Mouse (Mus musculus) heart, postnatal 10 days (tissue): Measurements from ENCODE around the gene Gm8978. TPM values are rescaled to one million over a fixed set of nuclear protein-coding genes. Genes with fewer than 3 reads are reported as not detected.
"Not testable (repeated sequence)": the region's sequence is repeated elsewhere in the genome, so short reads cannot be mapped to it uniquely, and the experiment has no call there.

ENCODE experiments used
- DNase-seq, 2 experiments: peaks; one replicate each; pipeline ENCODE4 v3.0.0; 2021
- intact Hi-C: fragments of 180-260 bp; cut with DNase I; formaldehyde crosslinking; loops from one replicate; pipeline ENCODE4 v1.15.1; 2025
- microRNA-seq, 2 experiments: library from miRNA; unstranded; fragments of <30 nt; microRNA quantifications; one replicate each; pipeline ENCODE4 v1.2.0; 2022
- total RNA-seq, 2 experiments: library from RNA; stranded (reverse); gene quantifications; 2 replicates each; pipeline ENCODE4 v1.2.3; 2021

Gm8978 gene
- not detected for total RNA-seq

DNA sequence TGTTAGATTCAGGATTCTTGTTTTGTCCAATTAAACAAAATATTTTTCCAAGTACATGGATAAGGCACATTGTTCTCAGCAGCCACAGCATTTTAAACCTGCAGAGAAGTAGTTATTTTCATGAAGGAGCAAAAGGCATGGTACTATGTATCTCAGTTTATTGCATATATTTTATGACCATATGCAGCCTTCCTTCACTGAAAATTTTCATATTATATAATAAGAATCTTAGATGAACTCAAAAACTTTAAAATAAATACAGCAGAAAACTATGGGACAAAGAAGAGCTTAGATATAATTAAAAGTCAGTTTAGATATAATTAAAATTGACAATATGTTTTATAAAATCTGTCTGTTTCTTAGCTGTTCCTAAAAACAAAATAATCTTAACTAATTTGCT lies at the start of gene Gm8978:
Gm8978 (minus strand) TSS at position 101 of the 400 bp plus-strand sequence.
- intact Hi-C loops, DNase-seq: not testable (repeated sequence)

DNA sequence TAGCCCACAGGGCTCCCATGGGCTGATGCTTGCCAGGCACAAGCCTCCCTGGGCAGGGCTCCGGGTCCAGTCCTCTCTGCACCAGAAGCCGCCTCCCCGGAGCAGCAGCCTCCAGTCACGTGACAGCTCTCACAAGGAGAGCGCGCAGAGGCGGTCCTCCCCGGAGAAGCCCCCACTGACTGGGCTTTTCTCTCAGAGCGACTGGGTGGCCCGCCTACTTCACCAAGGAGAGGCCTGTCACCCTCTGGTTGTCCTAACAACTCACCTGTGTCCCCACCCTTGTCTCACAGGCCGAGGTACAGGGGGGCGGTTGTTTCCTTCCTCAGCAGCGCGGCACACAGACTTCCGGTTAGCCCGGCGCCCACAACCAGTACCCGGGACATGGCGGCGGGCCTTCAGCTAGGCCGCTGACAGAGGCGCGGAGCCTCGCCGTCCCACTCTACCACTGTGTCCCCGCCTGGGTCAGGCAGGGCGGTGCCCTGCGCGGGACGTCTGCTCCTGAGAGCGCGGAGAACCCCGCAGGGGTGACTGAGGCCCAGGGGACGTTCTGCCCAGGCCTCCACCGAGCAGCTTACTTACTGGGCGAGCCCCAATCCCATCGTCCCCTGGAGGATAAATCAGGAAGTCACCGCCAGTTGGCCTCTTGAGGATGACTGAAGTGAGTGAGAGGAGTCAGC lies 35.3 kb downstream of the Gm8978 start:
- intact Hi-C loops, result loop anchor here (10.0 kb wide), 1 partner anchor 195 kb away; the partner anchor contains the start of gene Rnls
- peak; percentile 73 to 75 for DNase-seq

DNA sequence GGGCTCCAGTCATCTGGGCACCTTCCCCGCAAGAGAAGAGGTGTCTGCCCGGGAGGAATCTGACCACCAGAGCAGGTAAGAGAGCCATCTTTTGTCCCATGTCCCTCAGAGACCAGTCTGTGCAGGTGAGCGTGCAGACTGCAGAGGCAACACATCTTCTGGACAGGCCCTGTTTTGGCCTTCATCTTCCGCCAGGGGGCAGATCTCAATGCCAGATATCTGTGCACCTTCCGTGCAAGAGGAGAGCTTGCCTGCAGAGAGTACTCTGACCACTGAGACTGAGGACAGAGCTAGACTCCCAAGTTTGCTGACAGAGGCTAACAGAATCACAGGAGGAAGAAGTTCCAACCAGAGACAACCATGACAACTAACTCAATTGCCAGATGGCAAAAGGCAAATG lies 56.5 kb downstream of the Gm8978 start:
- DNase-seq, intact Hi-C loops: not testable (repeated sequence)

Small RNAs within 50 kb of the gene (microRNA-seq; reads per million reads assigned to microRNA genes)
- 0 reads per million in 2 experiments for gene Gm27440

Other genes with a start within 250 kb of the Gm8978 start
- gene Rnls, start 233.0 kb downstream of the Gm8978 start, total RNA-seq, result 10 to 100 TPM; 12.9 to 14.2 TPM
- under 1 TPM; 0.31 to 0.32 TPM for gene Lipo4, start 107.5 kb downstream of the Gm8978 start, total RNA-seq
- gene Lipo2, start 126.1 kb upstream of the Gm8978 start, total RNA-seq, result under 1 TPM in 1 of 2 experiments, not detected in 1; 0.17 TPM
- 10 to 100 TPM; 11.1 to 11.2 TPM for gene Lipo3, start 136.7 kb upstream of the Gm8978 start, total RNA-seq
- gene Lipo1, start 162.2 kb upstream of the Gm8978 start, total RNA-seq, result not detected